Mouse (Mus musculus): ENCODE results near the gene Ghrh. TPM values are rescaled to one million over a fixed set of nuclear protein-coding genes. Genes with fewer than 3 reads are reported as not detected.
"Not testable (repeated sequence)": the region's sequence is repeated elsewhere in the genome, so short reads cannot be mapped to it uniquely, and the experiment has no call there.

Gene Ghrh
- polyA plus RNA-seq, 1 experiment from 2014 or later, result not detected

DNA sequence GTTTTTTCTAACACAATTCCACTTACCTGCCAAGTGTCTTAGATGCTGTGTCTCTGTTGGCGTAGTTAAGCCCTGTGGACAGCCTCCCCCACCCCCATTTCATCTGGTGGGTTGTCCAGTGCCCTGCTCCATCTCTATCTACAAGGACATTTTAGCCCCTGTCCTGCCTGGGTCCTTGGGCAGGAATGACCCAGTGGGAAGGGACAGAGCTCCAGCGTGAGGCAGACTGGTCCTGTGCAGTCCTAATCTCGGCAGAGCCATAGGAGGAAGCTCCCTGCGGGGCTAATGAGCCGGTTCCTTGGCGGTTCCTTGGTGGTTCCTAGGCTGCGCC, 42.2 kb upstream of the Ghrh start:
- WGBS, result 78% methylated on average over 7 of the region's 7 CpGs
- H3K9ac ChIP-seq (ENCODE audit: low read depth, low read length), result no peak overlapping the region
- H3K4me3 ChIP-seq (replicated peaks; ENCODE audit: low read depth, low read length), result no peak overlapping the region
- TF ChIP-seq CTCF (IDR thresholded peaks at IDR 0.05; ENCODE audit: low read depth), result no peak
- no peak overlapping the region for H3K4me2 ChIP-seq (ENCODE audit: low read length)
- H3K9me3 ChIP-seq (replicated peaks; ENCODE audit: low read length), result no peaks in the 10 kb centered on the region
- no peak overlapping the region for H3K27ac ChIP-seq
- no peak for ATAC-seq (replicated peaks; ENCODE audit: low FRiP score, low read depth)
- 0 out of 2 replicates have a peak, but pooled peaks cover 10% of the 10 kb centered on the region for H3K36me3 ChIP-seq (ENCODE audit: insufficient read depth, low read length)
- H3K4me1 ChIP-seq (replicated peaks; ENCODE audit: insufficient read depth, low read length), result no peaks in the 10 kb centered on the region
- no peaks in the 10 kb centered on the region for H3K27me3 ChIP-seq (ENCODE audit: insufficient read depth, low read length)
- no peak for DNase-seq (ENCODE audit: low spot score)

DNA sequence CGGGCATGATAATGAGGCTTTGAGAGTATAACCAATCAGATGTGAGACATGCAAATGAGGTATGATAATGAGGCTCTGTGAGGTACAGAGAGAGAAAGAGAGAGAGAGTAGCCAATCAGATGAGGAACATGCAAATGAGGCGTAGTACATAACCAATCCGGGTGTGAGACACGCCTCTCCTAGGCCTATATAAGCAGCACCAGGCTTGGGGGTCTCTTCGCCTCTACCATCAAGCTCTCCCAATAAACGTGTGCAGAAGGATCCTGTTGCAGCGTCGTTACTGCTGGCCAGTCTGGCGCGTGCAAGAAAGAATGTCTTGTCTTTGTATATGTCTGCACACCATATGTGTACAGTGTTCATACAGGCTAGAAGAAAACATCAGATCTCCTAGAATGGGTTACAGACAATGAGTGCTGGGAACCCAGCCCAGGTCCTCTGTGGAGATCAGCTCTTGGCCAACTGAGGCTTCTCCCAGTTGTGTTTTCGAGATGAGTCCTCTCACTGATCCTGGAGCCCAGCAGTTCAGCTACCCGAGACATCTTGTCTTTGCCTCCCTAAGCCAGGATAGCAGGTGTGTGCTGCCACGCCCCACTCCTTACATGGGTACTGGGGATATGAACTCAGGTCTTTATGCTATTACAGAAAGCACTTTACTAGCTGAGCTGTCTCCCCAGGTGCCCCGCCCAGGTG, 41.7 kb upstream of the Ghrh start:
- H3K36me3 ChIP-seq (ENCODE audit: insufficient read depth, low read length); H3K4me3 ChIP-seq (replicated peaks; ENCODE audit: low read depth, low read length); H3K4me1 ChIP-seq (replicated peaks; ENCODE audit: insufficient read depth, low read length); DNase-seq (ENCODE audit: low spot score); H3K27me3 ChIP-seq (ENCODE audit: insufficient read depth, low read length); H3K4me2 ChIP-seq (ENCODE audit: low read length); H3K9ac ChIP-seq (ENCODE audit: low read depth, low read length); H3K27ac ChIP-seq; H3K9me3 ChIP-seq (replicated peaks; ENCODE audit: low read length); ATAC-seq (replicated peaks; ENCODE audit: low FRiP score, low read depth): not testable (repeated sequence)
- 93% methylated on average over 14 of the region's 14 CpGs for WGBS

DNA sequence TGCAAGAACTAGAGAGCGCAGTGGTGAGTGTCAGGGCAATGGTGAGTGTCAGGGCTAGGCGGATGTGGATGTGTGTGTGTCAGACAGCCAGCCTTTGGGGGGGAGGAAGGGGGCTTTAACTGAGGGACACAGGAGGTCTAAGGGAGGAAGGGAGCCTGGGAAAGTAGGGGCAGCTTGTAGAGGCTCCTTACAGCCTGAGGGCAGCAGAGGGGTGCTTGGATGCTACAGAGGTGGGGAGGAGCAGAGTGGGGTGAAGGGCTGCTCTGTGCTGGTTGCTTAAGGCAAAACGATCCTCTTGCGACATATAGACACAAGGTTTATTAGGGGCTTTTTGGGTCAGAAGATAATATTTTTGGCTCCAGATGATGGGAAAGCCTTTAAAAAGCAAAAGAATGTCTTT, 37.5 kb upstream of the Ghrh start:
- no peaks in the 10 kb centered on the region for H3K27me3 ChIP-seq (ENCODE audit: insufficient read depth, low read length)
- H3K36me3 ChIP-seq (ENCODE audit: insufficient read depth, low read length), result 0 out of 2 replicates have a peak, but pooled peaks cover 7% of the 10 kb centered on the region
- no peaks in the 10 kb centered on the region for H3K9me3 ChIP-seq (replicated peaks; ENCODE audit: low read length)
- H3K9ac ChIP-seq (ENCODE audit: low read depth, low read length), result no peak overlapping the region
- no peak overlapping the region for H3K4me2 ChIP-seq (ENCODE audit: low read length)
- no peak for DNase-seq (ENCODE audit: low spot score)
- no peak overlapping the region for H3K4me3 ChIP-seq (replicated peaks; ENCODE audit: low read depth, low read length)
- no peak overlapping the region for H3K27ac ChIP-seq
- no peak for TF ChIP-seq CTCF (IDR thresholded peaks at IDR 0.05; ENCODE audit: low read depth)
- no peak for ATAC-seq (replicated peaks; ENCODE audit: low FRiP score, low read depth)
- WGBS, result 73% methylated on average over 4 of the region's 4 CpGs
- no peaks in the 10 kb centered on the region for H3K4me1 ChIP-seq (replicated peaks; ENCODE audit: insufficient read depth, low read length)

GRCm38 (mm10) chr2:157376995-157377394, 29.7 kb upstream of the Ghrh start:
- Histone ChIP-seq H3K27ac (no peak overlapping the region), H3K4me3 (replicated peaks; ENCODE audit: low read depth, low read length) (no peak overlapping the region), H3K4me1 (replicated peaks; ENCODE audit: insufficient read depth, low read length) (no peaks in the 10 kb centered on the region), H3K9ac (ENCODE audit: low read depth, low read length) (no peak overlapping the region), H3K27me3 (ENCODE audit: insufficient read depth, low read length) (no peaks in the 10 kb centered on the region), H3K36me3 (ENCODE audit: insufficient read depth, low read length) (0 out of 2 replicates have a peak, but pooled peaks cover 12% of the 10 kb centered on the region), H3K4me2 (ENCODE audit: low read length) (no peak overlapping the region), H3K9me3 (replicated peaks; ENCODE audit: low read length) (no peaks in the 10 kb centered on the region)
- 52% methylated on average over 3 of the region's 3 CpGs for WGBS
- ATAC-seq (replicated peaks; ENCODE audit: low FRiP score, low read depth) (no peak), DNase-seq (ENCODE audit: low spot score) (no peak)
- no peak for TF ChIP-seq CTCF (IDR thresholded peaks at IDR 0.05; ENCODE audit: low read depth)

DNA sequence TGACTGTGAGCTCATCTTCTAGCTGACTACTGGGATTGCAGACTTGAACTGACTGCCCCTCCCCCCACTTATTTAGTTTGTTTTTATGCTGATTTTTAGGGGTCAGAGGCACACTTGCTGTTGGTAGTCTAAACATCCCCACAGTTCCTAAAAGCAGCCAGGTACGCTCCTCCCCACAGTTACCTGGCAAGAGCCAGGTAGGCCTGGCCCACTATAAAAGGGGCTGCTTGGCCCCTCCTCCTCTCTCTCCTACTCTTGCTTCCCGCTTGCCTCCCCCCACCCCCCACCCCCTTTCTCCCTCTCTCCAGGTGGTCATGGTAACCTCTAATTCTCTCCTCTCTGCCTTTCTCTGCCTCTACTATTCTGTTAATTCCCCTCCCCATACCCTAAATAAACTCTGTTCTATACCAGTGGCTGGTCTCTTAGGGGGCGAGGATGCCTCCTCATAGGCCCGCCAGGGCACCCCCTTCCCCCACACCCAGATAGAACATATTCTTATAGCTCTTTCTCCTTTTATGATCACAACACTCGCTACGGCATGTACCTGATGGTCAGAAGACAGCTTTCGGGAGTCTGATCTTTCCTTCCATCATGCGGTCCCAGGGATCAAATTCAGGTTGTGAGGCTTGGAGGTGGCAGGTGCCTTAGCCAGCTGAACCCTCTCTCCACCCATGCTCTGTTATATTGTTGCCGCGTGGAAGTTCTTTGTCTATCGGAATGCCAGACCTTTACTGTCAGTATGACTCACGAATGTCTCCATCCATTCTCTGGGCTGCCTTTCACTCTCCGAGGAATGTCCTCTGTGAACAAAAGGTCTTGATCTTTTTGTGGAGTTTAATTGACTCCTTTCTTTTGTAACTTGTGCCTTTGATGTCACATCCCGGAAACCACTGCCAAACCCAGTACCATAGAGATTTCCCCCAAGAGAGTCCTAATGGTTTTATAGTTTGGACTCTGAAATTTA, 28.8 kb upstream of the Ghrh start:
- Histone ChIP-seq H3K27me3 (ENCODE audit: insufficient read depth, low read length) (no peaks in the 10 kb centered on the region), H3K9ac (ENCODE audit: low read depth, low read length) (no peak overlapping the region), H3K4me1 (replicated peaks; ENCODE audit: insufficient read depth, low read length) (no peaks in the 10 kb centered on the region), H3K9me3 (replicated peaks; ENCODE audit: low read length) (no peaks in the 10 kb centered on the region), H3K36me3 (ENCODE audit: insufficient read depth, low read length) (0 out of 2 replicates have a peak, but pooled peaks cover 12% of the 10 kb centered on the region), H3K4me3 (replicated peaks; ENCODE audit: low read depth, low read length) (no peak overlapping the region), H3K27ac (no peak overlapping the region; the same call in 1 of the 2 replicates), H3K4me2 (ENCODE audit: low read length) (no peak overlapping the region)
- ATAC-seq (replicated peaks; ENCODE audit: low FRiP score, low read depth), result no peak
- WGBS, result 29% methylated on average over 14 of the region's 14 CpGs
- DNase-seq (ENCODE audit: low spot score), result peak; percentile 42
- no peak for TF ChIP-seq CTCF (IDR thresholded peaks at IDR 0.05; ENCODE audit: low read depth)

- no peak overlapping the region for H3K27ac ChIP-seq
- H3K4me3 ChIP-seq (replicated peaks; ENCODE audit: low read depth, low read length), result no peak overlapping the region
- H3K9ac ChIP-seq (ENCODE audit: low read depth, low read length), result no peak overlapping the region
- DNase-seq (ENCODE audit: low spot score) (no peak), ATAC-seq (replicated peaks; ENCODE audit: low FRiP score, low read depth) (no peak)
- no peaks in the 10 kb centered on the region for H3K4me1 ChIP-seq (replicated peaks; ENCODE audit: insufficient read depth, low read length)
- H3K36me3 ChIP-seq (ENCODE audit: insufficient read depth, low read length), result 0 out of 2 replicates have a peak, but pooled peaks cover 12% of the 10 kb centered on the region
- 59% methylated on average over 8 of the region's 8 CpGs for WGBS
- no peaks in the 10 kb centered on the region for H3K27me3 ChIP-seq (ENCODE audit: insufficient read depth, low read length)
- H3K9me3 ChIP-seq (replicated peaks; ENCODE audit: low read length), result no peaks in the 10 kb centered on the region
- no peak for TF ChIP-seq CTCF (IDR thresholded peaks at IDR 0.05; ENCODE audit: low read depth)
- no peak overlapping the region for H3K4me2 ChIP-seq (ENCODE audit: low read length)
Measured at GRCm38 (mm10) chr2:157375051-157375450, 27.7 kb upstream of the Ghrh start.

Data from kidney, postnatal 0 days (tissue).